Mouse (Mus musculus) liver, adult 2 months (tissue): ENCODE measurements around the gene Med7.

Source experiments
- CTCF ChIP-seq: fragments of 200-500 bp; IDR thresholded peaks from 2 replicates; pipeline ENCODE4 v1.5.1; 2011; ENCODE audit warnings: low read depth, low read length, control low read depth
- POLR2A ChIP-seq: fragments of 200-500 bp; IDR thresholded peaks from 2 replicates; pipeline ENCODE4 v1.6.1; 2011; ENCODE audit warnings: low read length, control low read depth; ENCODE audit not compliant: insufficient read depth; ENCODE audit errors: extremely low read depth

DNA sequence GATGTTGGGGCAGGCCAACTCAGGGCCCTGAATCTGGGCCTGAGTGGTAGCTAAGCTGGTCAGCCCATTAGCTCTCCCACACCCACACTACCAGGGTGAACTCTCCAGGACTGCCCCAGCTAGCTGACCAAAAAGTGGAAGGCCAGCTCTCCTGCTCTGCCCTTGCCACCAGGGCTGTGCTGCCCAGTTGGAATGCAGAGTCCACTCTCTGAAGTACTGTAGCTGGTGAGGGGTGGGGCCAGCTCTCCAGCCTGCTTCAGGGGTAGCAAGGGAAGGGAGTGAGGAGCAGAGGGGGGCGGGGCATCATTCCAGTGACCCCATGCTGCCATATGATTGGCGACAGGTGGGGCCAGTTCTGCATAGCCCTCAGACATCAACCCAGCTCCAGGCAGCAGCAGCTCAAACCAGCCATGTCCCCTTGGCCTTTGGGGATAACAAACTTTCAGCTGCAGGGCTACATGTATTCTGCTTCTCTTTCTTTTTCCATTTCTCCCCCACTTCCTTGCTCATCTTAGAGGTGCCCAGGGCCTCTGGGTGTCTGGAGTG lies 26.6 kb upstream of the Med7 start:
- TF ChIP-seq CTCF: no peak
- TF ChIP-seq POLR2A: no peak
